Mouse (Mus musculus) inflammation-experienced regulatory T-cells, adult 16 weeks (primary cell): Measurements from ENCODE around the gene Olfr676. TPM values are rescaled to one million over a fixed set of nuclear protein-coding genes. Genes with fewer than 3 reads are reported as not detected.

Experiments used
- polyA plus RNA-seq: library from polyadenylated mRNA; unstranded; fragments of 100-300 nt; shearing (Covaris generic); gene quantifications from one replicate; pipeline ENCODE4 v1.2.1, GENCODE M21; 2017

The Olfr676 gene
- not detected for polyA plus RNA-seq

GRCm38 (mm10) chr7:105032398-105032797 lies at the start of gene Olfr676:
Gene Olfr676, plus strand, starts transcription at chr7:105032698.

GRCm38 (mm10) chr7:105001929-105002328 lies 30.6 kb upstream of the Olfr676 start, which contains the start of gene Olfr672:
Gene Olfr672, minus strand, starts transcription at chr7:105002029.

GRCm38 (mm10) chr7:105028360-105028759 lies 4.1 kb upstream of the Olfr676 start, which contains the start of gene Olfr675:
Gene Olfr675, minus strand, starts transcription at chr7:105028460.

GRCm38 (mm10) chr7:105064175-105064574 lies 31.7 kb downstream of the Olfr676 start, which contains the start of gene Olfr678:
Gene Olfr678, plus strand, starts transcription at chr7:105064475.

GRCm38 (mm10) chr7:105080905-105081304 lies 48.4 kb downstream of the Olfr676 start, which contains the start of gene Olfr679:
Gene Olfr679, plus strand, starts transcription at chr7:105081205.

Other genes with a start within 250 kb of the Olfr676 start
- gene Usp17lb, start 190.1 kb upstream of the Olfr676 start, polyA plus RNA-seq, result not detected
- gene Usp17la, start 175.7 kb upstream of the Olfr676 start, polyA plus RNA-seq, result not detected
- not detected for gene Olfr665, start 154.7 kb upstream of the Olfr676 start, polyA plus RNA-seq
- gene Olfr666, start 136.7 kb upstream of the Olfr676 start, polyA plus RNA-seq, result not detected
- gene Olfr667, start 111.2 kb upstream of the Olfr676 start, polyA plus RNA-seq, result not detected
- not detected for gene Olfr668, start 104.6 kb upstream of the Olfr676 start, polyA plus RNA-seq
- not detected for gene Olfr669, start 98.5 kb upstream of the Olfr676 start, polyA plus RNA-seq
- not detected for gene Olfr670, start 70.1 kb upstream of the Olfr676 start, polyA plus RNA-seq
- not detected for gene Olfr671, start 53.6 kb upstream of the Olfr676 start, polyA plus RNA-seq
- gene Olfr672, start 30.7 kb upstream of the Olfr676 start, polyA plus RNA-seq, result not detected
- gene Olfr675, start 4.2 kb upstream of the Olfr676 start, polyA plus RNA-seq, result not detected
- not detected for gene Olfr677, start 18.7 kb downstream of the Olfr676 start, polyA plus RNA-seq
- not detected for gene Olfr678, start 31.8 kb downstream of the Olfr676 start, polyA plus RNA-seq
- gene Olfr679, start 48.5 kb downstream of the Olfr676 start, polyA plus RNA-seq, result not detected
- gene Olfr680-ps1, start 60.1 kb downstream of the Olfr676 start, polyA plus RNA-seq, result not detected
- gene Olfr681, start 84.1 kb downstream of the Olfr676 start, polyA plus RNA-seq, result not detected
- not detected for gene Olfr683, start 114.3 kb downstream of the Olfr676 start, polyA plus RNA-seq
- not detected for gene Olfr684, start 131.0 kb downstream of the Olfr676 start, polyA plus RNA-seq
- gene Olfr685, start 153.3 kb downstream of the Olfr676 start, polyA plus RNA-seq, result not detected
- gene Olfr686, start 174.8 kb downstream of the Olfr676 start, polyA plus RNA-seq, result not detected